Mouse (Mus musculus) lung, embryonic 15.5 days (tissue): ENCODE results near the gene Gdf2. TPM values are rescaled to one million over a fixed set of nuclear protein-coding genes. Genes with fewer than 3 reads are reported as not detected.

Source experiments
- ATAC-seq: fragments of 200-750 bp; cut with Nextera tagmentation; 2 replicates; pipeline ENCODE4 v1.8.0; 2017; ENCODE audit warnings: moderate number of reproducible peaks, borderline replicate concordance; ENCODE audit not compliant: low FRiP score, low TSS enrichment; ENCODE audit errors: extremely low read depth
- H3K27ac ChIP-seq: fragments of 300-500 bp; sonication (generic); 2 replicates; pipeline ENCODE4 v1.5.1; 2015; ENCODE audit warnings: moderate library complexity, mild to moderate bottlenecking, inconsistent platforms
- H3K27me3 ChIP-seq: fragments of 300-500 bp; sonication (generic); 2 replicates; pipeline ENCODE4 v1.6.1; 2015; ENCODE audit warnings: inconsistent platforms
- H3K36me3 ChIP-seq: fragments of 300-500 bp; sonication (generic); 2 replicates; pipeline ENCODE4 v1.6.1; 2015; ENCODE audit warnings: inconsistent platforms
- H3K4me1 ChIP-seq: fragments of 300-500 bp; sonication (generic); 2 replicates; pipeline ENCODE4 v1.6.1; 2015; ENCODE audit warnings: inconsistent platforms
- H3K4me2 ChIP-seq: fragments of 300-500 bp; sonication (generic); 2 replicates; pipeline ENCODE4 v1.6.1; 2015; ENCODE audit warnings: inconsistent platforms, mild to moderate bottlenecking, moderate library complexity
- H3K4me3 ChIP-seq: fragments of 300-500 bp; sonication (generic); 2 replicates; pipeline ENCODE4 v1.5.1; 2015; ENCODE audit warnings: mild to moderate bottlenecking, inconsistent platforms
- H3K9ac ChIP-seq: fragments of 300-500 bp; sonication (generic); 2 replicates; pipeline ENCODE4 v1.6.1; 2015; ENCODE audit warnings: inconsistent platforms
- H3K9me3 ChIP-seq: fragments of 300-500 bp; sonication (generic); 2 replicates; pipeline ENCODE4 v1.6.1; 2016; ENCODE audit warnings: inconsistent platforms
- WGBS: fragments of 180-500 bp; shearing (Covaris S2); methylation state at CpG from one replicate; pipeline ENCODE4 v1.1.7; 2015; 5-methylcytosine and 5-hydroxymethylcytosine counted together
- polyA plus RNA-seq: library from polyadenylated mRNA; unstranded; fragments of >200 nt; fragmentation: Nextera tagmentation; extraction: Ambion mirVana; gene quantifications from 2 replicates; pipeline ENCODE4 v1.2.1, GENCODE M21; 2015

Gdf2 gene
- polyA plus RNA-seq, 1 experiment from 2014 or later, result not detected

GRCm38 (mm10) chr14:33958841-33959240, 18.0 kb downstream of the Gdf2 start:
- H3K4me3 ChIP-seq, result no peak overlapping the region
- 25% methylated on average over 3 of the region's 3 CpGs for WGBS

GRCm38 (mm10) chr14:33959341-33959740, 18.5 kb downstream of the Gdf2 start:
- H3K4me1 ChIP-seq, result no peaks in the 10 kb centered on the region
- 10% methylated on average over 9 of the region's 9 CpGs for WGBS
- no peak overlapping the region for H3K4me2 ChIP-seq
- no peak overlapping the region for H3K27ac ChIP-seq
- no peak for ATAC-seq
- H3K9me3 ChIP-seq, result no peaks in the 10 kb centered on the region
- H3K27me3 ChIP-seq, result no peaks in the 10 kb centered on the region
- H3K36me3 ChIP-seq, result no peaks in the 10 kb centered on the region
- H3K9ac ChIP-seq, result no peak overlapping the region
- H3K4me3 ChIP-seq, result no peak overlapping the region

More at GRCm38 (mm10) chr14:33958841-33959240, 18.0 kb downstream of the Gdf2 start:
- H3K4me2 ChIP-seq, result no peak overlapping the region
- no peaks in the 10 kb centered on the region for H3K27me3 ChIP-seq
- H3K9me3 ChIP-seq, result no peaks in the 10 kb centered on the region
- no peak overlapping the region for H3K27ac ChIP-seq
- H3K36me3 ChIP-seq, result no peaks in the 10 kb centered on the region
- ATAC-seq, result no peak
- H3K4me1 ChIP-seq, result no peaks in the 10 kb centered on the region
- H3K9ac ChIP-seq, result no peak overlapping the region

GRCm38 (mm10) chr14:33965675-33966074, 24.8 kb downstream of the Gdf2 start:
- no peak; the same call in 1 of the 2 replicates for ATAC-seq
- WGBS, result 53% methylated on average over 7 of the region's 7 CpGs
- H3K9ac ChIP-seq, result no peak overlapping the region
- H3K27ac ChIP-seq, result no peak overlapping the region
- H3K4me3 ChIP-seq, result no peak overlapping the region
- H3K36me3 ChIP-seq, result no peaks in the 10 kb centered on the region
- H3K4me2 ChIP-seq, result no peak overlapping the region
- H3K9me3 ChIP-seq, result no peaks in the 10 kb centered on the region
- H3K4me1 ChIP-seq, result no peaks in the 10 kb centered on the region
- no peaks in the 10 kb centered on the region for H3K27me3 ChIP-seq

GRCm38 (mm10) chr14:33972679-33973078, 31.8 kb downstream of the Gdf2 start:
- ATAC-seq, result no peak
- Histone ChIP-seq H3K4me1 (no peaks in the 10 kb centered on the region), H3K9me3 (no peaks in the 10 kb centered on the region), H3K27ac (no peak overlapping the region), H3K27me3 (no peaks in the 10 kb centered on the region; the same call in 1 of the 2 replicates), H3K4me2 (no peak overlapping the region), H3K9ac (no peak overlapping the region), H3K4me3 (no peak overlapping the region), H3K36me3 (no peaks in the 10 kb centered on the region)
- 38% methylated on average over 7 of the region's 7 CpGs for WGBS

- Histone ChIP-seq H3K9me3 (no peaks in the 10 kb centered on the region), H3K27ac (no peak overlapping the region), H3K36me3 (no peaks in the 10 kb centered on the region), H3K27me3 (peaks cover 11% of the 10 kb centered on the region; the same call in 1 of the 2 replicates), H3K4me2 (no peak overlapping the region), H3K4me1 (0 out of 2 replicates have a peak, but pooled peaks cover 6% of the 10 kb centered on the region), H3K4me3 (no peak overlapping the region), H3K9ac (no peak overlapping the region)
- WGBS, result 55% methylated on average over 5 of the region's 5 CpGs
- ATAC-seq, result no peak
Observed at GRCm38 (mm10) chr14:33974752-33975151, 33.9 kb downstream of the Gdf2 start.

GRCm38 (mm10) chr14:33977748-33978147, 36.9 kb downstream of the Gdf2 start:
- no peak overlapping the region for H3K9ac ChIP-seq
- no peak overlapping the region for H3K4me2 ChIP-seq
- H3K4me1 ChIP-seq, result 0 out of 2 replicates have a peak, but pooled peaks cover 6% of the 10 kb centered on the region

GRCm38 (mm10) chr14:33978604-33979059, 37.8 kb downstream of the Gdf2 start, which contains the start of gene Zfp488:
Gene Zfp488, minus strand, starts transcription at chr14:33978764.
- H3K4me3 ChIP-seq, result peak within 1 kb of the TSS; percentile 30
- ATAC-seq, result peak; percentile 46; the same call in 1 of the 2 replicates

More at GRCm38 (mm10) chr14:33977748-33978147, 36.9 kb downstream of the Gdf2 start:
- H3K36me3 ChIP-seq, result no peaks in the 10 kb centered on the region
- H3K27ac ChIP-seq, result no peak overlapping the region
- no peaks in the 10 kb centered on the region for H3K9me3 ChIP-seq
- no peak for ATAC-seq
- peaks cover 11% of the 10 kb centered on the region; the same call in 1 of the 2 replicates for H3K27me3 ChIP-seq
- WGBS, result 41% methylated on average over 7 of the region's 7 CpGs
- H3K4me3 ChIP-seq, result no peak overlapping the region

GRCm38 (mm10) chr14:33989201-33989600, 48.4 kb downstream of the Gdf2 start:
- Histone ChIP-seq H3K4me1 (no peaks in the 10 kb centered on the region), H3K27ac (no peak overlapping the region), H3K4me3 (no peak overlapping the region), H3K4me2 (no peak overlapping the region), H3K27me3 (no peaks in the 10 kb centered on the region), H3K9me3 (no peaks in the 10 kb centered on the region), H3K36me3 (no peaks in the 10 kb centered on the region), H3K9ac (no peak overlapping the region)
- 37% methylated on average over 3 of the region's 3 CpGs for WGBS
- ATAC-seq, result no peak

More at GRCm38 (mm10) chr14:33978604-33979059, 37.8 kb downstream of the Gdf2 start, which contains the start of gene Zfp488:
- no peaks in the 10 kb centered on the region for H3K36me3 ChIP-seq
- H3K9me3 ChIP-seq, result no peaks in the 10 kb centered on the region
- peak within 1 kb of the TSS; percentile 19; the same call in 1 of the 2 replicates for H3K9ac ChIP-seq
- WGBS, result 2% methylated on average over 25 of the region's 25 CpGs
- H3K27ac ChIP-seq, result no peak within 1 kb of the TSS
- H3K4me2 ChIP-seq, result peak within 1 kb of the TSS; percentile 68
- peaks cover 11% of the 10 kb centered on the region; the same call in 1 of the 2 replicates for H3K27me3 ChIP-seq
- H3K4me1 ChIP-seq, result 0 out of 2 replicates have a peak, but pooled peaks cover 6% of the 10 kb centered on the region

- H3K4me3 ChIP-seq, result no peak overlapping the region
- no peak overlapping the region for H3K27ac ChIP-seq
- no peak overlapping the region for H3K4me2 ChIP-seq
- ATAC-seq, result no peak
- no peaks in the 10 kb centered on the region for H3K36me3 ChIP-seq
- no peak overlapping the region for H3K9ac ChIP-seq
- H3K27me3 ChIP-seq, result no peaks in the 10 kb centered on the region
- H3K9me3 ChIP-seq, result no peaks in the 10 kb centered on the region
- WGBS, result 76% methylated on average over 4 of the region's 4 CpGs
- no peaks in the 10 kb centered on the region for H3K4me1 ChIP-seq
Observed at GRCm38 (mm10) chr14:33991971-33992370, 51.1 kb downstream of the Gdf2 start.

GRCm38 (mm10) chr14:33993051-33993450, 52.2 kb downstream of the Gdf2 start:
- H3K9me3 ChIP-seq, result no peaks in the 10 kb centered on the region
- no peak overlapping the region for H3K27ac ChIP-seq
- ATAC-seq, result no peak
- H3K4me2 ChIP-seq, result no peak overlapping the region
- no peak overlapping the region for H3K4me3 ChIP-seq
- H3K9ac ChIP-seq, result no peak overlapping the region
- H3K4me1 ChIP-seq, result no peaks in the 10 kb centered on the region
- 92% methylated on average over 9 of the region's 9 CpGs for WGBS
- H3K36me3 ChIP-seq, result no peaks in the 10 kb centered on the region
- H3K27me3 ChIP-seq, result no peaks in the 10 kb centered on the region

- no peaks in the 10 kb centered on the region for H3K9me3 ChIP-seq
- WGBS, result 86% methylated on average over 6 of the region's 6 CpGs
- ATAC-seq, result no peak
- H3K4me1 ChIP-seq, result no peaks in the 10 kb centered on the region
- no peak overlapping the region for H3K4me3 ChIP-seq
- H3K27me3 ChIP-seq, result no peaks in the 10 kb centered on the region
- H3K36me3 ChIP-seq, result no peaks in the 10 kb centered on the region
- no peak overlapping the region for H3K27ac ChIP-seq
- no peak overlapping the region for H3K4me2 ChIP-seq
- H3K9ac ChIP-seq, result no peak overlapping the region
Observed at GRCm38 (mm10) chr14:33993521-33994289, 52.9 kb downstream of the Gdf2 start.
